Mouse (Mus musculus) neural tube, postnatal 0 days (tissue): ENCODE data around the gene Gcnt2. TPM values are rescaled to one million over a fixed set of nuclear protein-coding genes. Genes with fewer than 3 reads are reported as not detected.

Source experiments
- microRNA-seq: library from miRNA; unstranded; fragments of <30 nt; microRNA quantifications from one replicate; pipeline ENCODE4, GENCODE M21; 2016
- polyA plus RNA-seq: library from polyadenylated mRNA; unstranded; fragments of >200 nt; fragmentation: Nextera tagmentation; extraction: Ambion mirVana; gene quantifications from 2 replicates; pipeline ENCODE4 v1.2.1, GENCODE M21; 2015

Gene Gcnt2
- 4.3 and 4.4 TPM in 2 replicates for polyA plus RNA-seq

DNA sequence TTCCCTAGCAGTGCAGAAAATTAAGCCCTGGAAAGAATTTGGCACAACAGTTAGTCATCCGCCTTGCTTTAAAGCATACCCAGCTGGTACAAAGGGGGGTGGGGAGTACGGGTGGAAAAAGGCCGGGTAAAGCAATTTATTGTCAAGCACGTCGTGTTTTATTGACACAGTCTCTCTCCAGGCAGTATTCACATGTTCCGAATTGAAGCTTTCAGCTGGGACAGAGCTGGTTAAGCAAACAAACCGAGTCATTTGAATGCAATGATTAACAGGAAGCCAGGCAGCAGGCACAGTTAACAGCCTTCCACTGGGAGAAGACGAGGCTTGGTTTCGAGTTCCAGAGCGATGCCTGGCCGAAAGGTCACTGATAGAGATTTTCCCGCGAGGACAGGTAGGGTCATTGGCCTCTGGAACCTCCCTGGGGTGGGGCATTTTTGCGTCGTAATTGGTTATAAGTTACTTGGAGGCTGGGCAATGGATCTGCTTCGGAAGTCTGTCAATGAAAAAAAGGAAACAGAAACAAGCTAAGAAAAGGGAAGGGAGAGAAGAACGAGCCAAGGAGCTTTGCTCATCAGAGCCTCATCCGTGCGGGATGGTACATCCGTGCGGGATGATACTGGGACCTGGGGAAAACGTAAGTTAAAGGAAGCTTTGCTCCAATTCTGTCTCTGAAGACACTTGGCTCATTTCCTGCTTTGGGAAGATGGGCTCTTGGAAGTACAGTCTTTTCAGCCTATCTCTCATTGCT lies at the start of gene Gcnt2:
Gene Gcnt2 (plus strand): TSS at position 103 of the 748 bp plus-strand sequence.

GRCm38 (mm10) chr13:41000926-41001639 lies 141.5 kb downstream of the Gcnt2 start, which contains the start of gene Pak1ip1:
TSS of gene Pak1ip1 (plus strand) at chr13:41001023.

Small RNA genes lying within 50 kb of the gene (microRNA-seq; reads per million reads assigned to microRNA genes)
- not detected for gene Mir5124a

Other genes starting within 250 kb of the Gcnt2 start
- 3.9 and 4.0 TPM in 2 replicates for gene Tfap2a, start 121.4 kb upstream of the Gcnt2 start, polyA plus RNA-seq
- 47.3 and 48.0 TPM in 2 replicates for gene Pak1ip1, start 141.3 kb downstream of the Gcnt2 start, polyA plus RNA-seq
- gene Tmem14c, start 156.5 kb downstream of the Gcnt2 start, polyA plus RNA-seq = 151 and 160 TPM in 2 replicates
- gene Mak, start 220.0 kb downstream of the Gcnt2 start, polyA plus RNA-seq = 1.2 and 1.4 TPM in 2 replicates